Mouse (Mus musculus) large intestine, adult 2 months (tissue): ENCODE results near the gene Fam120a. TPM values are rescaled to one million over a fixed set of nuclear protein-coding genes. Genes with fewer than 3 reads are reported as not detected.

ENCODE experiments used
- polyA plus RNA-seq: library from polyadenylated mRNA; depleted of rRNA; stranded (reverse); fragments of >200 nt; gene quantifications from 2 replicates; pipeline ENCODE4 v1.2.3, GENCODE M21; 2012; rRNA removed

The Fam120a gene
- polyA plus RNA-seq, 1 experiment, result 78.1 TPM

Other genes with a start within 250 kb of the Fam120a start
- 7.0 and 9.5 TPM in 2 replicates for gene Phf2, start 96.9 kb downstream of the Fam120a start, polyA plus RNA-seq
- 12.6 and 14.8 TPM in 2 replicates for gene Wnk2, start 180.0 kb upstream of the Fam120a start, polyA plus RNA-seq
- 53.9 and 64.2 TPM in 2 replicates for gene Ninj1, start 219.5 kb upstream of the Fam120a start, polyA plus RNA-seq
- 83.0 and 97.4 TPM in 2 replicates for gene Card19, start 248.0 kb upstream of the Fam120a start, polyA plus RNA-seq